Mouse (Mus musculus) megakaryocyte progenitor cell, adult 5-6 weeks (primary cell): Measurements from ENCODE around the gene Plxna2. TPM values are rescaled to one million over a fixed set of nuclear protein-coding genes. Genes with fewer than 3 reads are reported as not detected.
A peak's percentile ranks its signal among the peaks of the same experiment; 100 is the strongest.

ENCODE experiments used
- ATAC-seq: replicated peaks from 2 replicates; pipeline ENCODE4 v1.8.0; 2016; ENCODE audit warnings: mild to moderate bottlenecking, moderate TSS enrichment, inconsistent platforms; ENCODE audit not compliant: poor library complexity
- total RNA-seq, 2 experiments: library from RNA; stranded (forward) in 1 of 2; stranded (reverse) in 1 of 2; fragments of 157-497, 149-512 nt in 1 of 2; fragments of 200-1000 nt in 1 of 2; gene quantifications; 2 replicates each; pipeline versions ENCODE4 v1.2.3 to v1.2.4; 2015 to 2017

The Plxna2 gene
- total RNA-seq, 2 experiments from 2014 or later = 0.17 to 0.72 TPM

- ATAC-seq = no peak
Measured at GRCm38 (mm10) chr1:194808681-194809080, 190.7 kb downstream of the Plxna2 start.

GRCm38 (mm10) chr1:194809600-194809999, 191.6 kb downstream of the Plxna2 start:
- no peak for ATAC-seq

- ATAC-seq = no peak
Measured at GRCm38 (mm10) chr1:194814187-194814586, 196.2 kb downstream of the Plxna2 start.

GRCm38 (mm10) chr1:194815547-194815946, 197.5 kb downstream of the Plxna2 start:
- ATAC-seq = peak; percentile 88

- ATAC-seq = peak; percentile 81
Measured at GRCm38 (mm10) chr1:194816913-194817312, 198.9 kb downstream of the Plxna2 start.

- ATAC-seq = no peak
Measured at GRCm38 (mm10) chr1:194820953-194821352, 202.9 kb downstream of the Plxna2 start.

GRCm38 (mm10) chr1:194821721-194822120, 203.7 kb downstream of the Plxna2 start:
- no peak for ATAC-seq

GRCm38 (mm10) chr1:194828316-194828715, 210.3 kb downstream of the Plxna2 start:
- no peak for ATAC-seq

GRCm38 (mm10) chr1:194835238-194835637, 217.2 kb downstream of the Plxna2 start:
- ATAC-seq = no peak

- ATAC-seq = no peak
Measured at GRCm38 (mm10) chr1:194836182-194836581, 218.2 kb downstream of the Plxna2 start.

- ATAC-seq = no peak
Measured at GRCm38 (mm10) chr1:194836671-194837070, 218.7 kb downstream of the Plxna2 start.

- ATAC-seq = peak; percentile 90
Measured at GRCm38 (mm10) chr1:194839230-194839910, 221.4 kb downstream of the Plxna2 start.

- ATAC-seq = peak; percentile 32; the same call in 1 of the 2 replicates
Measured at GRCm38 (mm10) chr1:194843020-194843419, 225.0 kb downstream of the Plxna2 start.

- peak; percentile 73 for ATAC-seq
Measured at GRCm38 (mm10) chr1:194847014-194847413, 229.0 kb downstream of the Plxna2 start.

GRCm38 (mm10) chr1:194851242-194852064, 233.4 kb downstream of the Plxna2 start:
- no peak for ATAC-seq

GRCm38 (mm10) chr1:194852065-194852358, 234.0 kb downstream of the Plxna2 start:
- ATAC-seq = no peak
